Mouse (Mus musculus) c-Kit-negative CD71-positive TER-119-positive erythroid progenitor cells, embryonic 14.5 days (primary cell): ENCODE results near the gene Gm49395.

Experiments
- DNase-seq: peaks from one replicate; pipeline ENCODE4 v3.0.0-alpha.2; 2013; ENCODE audit warnings: low read depth, low spot score

The Gm49395 gene

GRCm38 (mm10) chr13:115101355-115102191, at the start of gene Gm49395, which contains the start of gene Itga1:
Gene Gm49395 (minus strand): TSS chr13:115101921.
Gene Itga1 (minus strand): TSS chr13:115101964.
- DNase-seq, result no peak

GRCm38 (mm10) chr13:115150602-115151001, 48.9 kb upstream of the Gm49395 start:
- no peak for DNase-seq

GRCm38 (mm10) chr13:115149849-115150248, 48.1 kb upstream of the Gm49395 start:
- no peak for DNase-seq

- no peak for DNase-seq
Measured at GRCm38 (mm10) chr13:115143575-115143974, 41.9 kb upstream of the Gm49395 start.

GRCm38 (mm10) chr13:115142066-115142465, 40.3 kb upstream of the Gm49395 start:
- DNase-seq, result no peak

GRCm38 (mm10) chr13:115138513-115138912, 36.8 kb upstream of the Gm49395 start:
- no peak for DNase-seq

- no peak for DNase-seq
Measured at GRCm38 (mm10) chr13:115136761-115137160, 35.0 kb upstream of the Gm49395 start.

- DNase-seq, result no peak
Measured at GRCm38 (mm10) chr13:115132435-115132834, 30.7 kb upstream of the Gm49395 start.

GRCm38 (mm10) chr13:115131381-115131780, 29.7 kb upstream of the Gm49395 start:
- no peak for DNase-seq

- no peak for DNase-seq
Measured at GRCm38 (mm10) chr13:115130035-115130434, 28.3 kb upstream of the Gm49395 start.

GRCm38 (mm10) chr13:115127826-115128225, 26.1 kb upstream of the Gm49395 start:
- no peak for DNase-seq

- no peak for DNase-seq
Measured at GRCm38 (mm10) chr13:115126534-115126933, 24.8 kb upstream of the Gm49395 start.

- DNase-seq, result no peak
Measured at GRCm38 (mm10) chr13:115125130-115125529, 23.4 kb upstream of the Gm49395 start.

GRCm38 (mm10) chr13:115124521-115124920, 22.8 kb upstream of the Gm49395 start:
- DNase-seq, result no peak

- DNase-seq, result no peak
Measured at GRCm38 (mm10) chr13:115118756-115119155, 17.0 kb upstream of the Gm49395 start.

- DNase-seq, result no peak
Measured at GRCm38 (mm10) chr13:115118195-115118594, 16.5 kb upstream of the Gm49395 start.

- no peak for DNase-seq
Measured at GRCm38 (mm10) chr13:115116930-115117621, 15.4 kb upstream of the Gm49395 start.

GRCm38 (mm10) chr13:115109628-115110027, 7.9 kb upstream of the Gm49395 start:
- DNase-seq, result no peak

GRCm38 (mm10) chr13:115107436-115107835, 5.7 kb upstream of the Gm49395 start:
- no peak for DNase-seq

- no peak for DNase-seq
Measured at GRCm38 (mm10) chr13:115106183-115106582, 4.5 kb upstream of the Gm49395 start.

GRCm38 (mm10) chr13:115102754-115103153, 1.0 kb upstream of the Gm49395 start:
- no peak for DNase-seq

GRCm38 (mm10) chr13:115100381-115101177, 1.1 kb downstream of the Gm49395 start:
- DNase-seq, result no peak
